Mouse (Mus musculus) C2C12 (cell line): ENCODE results near the gene Fam174b. TPM values are rescaled to one million over a fixed set of nuclear protein-coding genes. Genes with fewer than 3 reads are reported as not detected.

Experiments
- H3K27me3 ChIP-seq: one replicate; pipeline ENCODE4 v1.6.1; 2011; ENCODE audit not compliant: control insufficient read depth, insufficient read depth, insufficient read length
- H3K36me3 ChIP-seq: one replicate; pipeline ENCODE4 v1.6.1; 2011; ENCODE audit not compliant: control insufficient read depth, insufficient read depth
- H3K4me3 ChIP-seq: one replicate; pipeline ENCODE4 v1.5.1; 2011; ENCODE audit warnings: mild to moderate bottlenecking, control low read depth; ENCODE audit not compliant: poor library complexity, insufficient read depth, severe bottlenecking
- H3K79me2 ChIP-seq: one replicate; pipeline ENCODE4 v1.6.1; 2011; ENCODE audit not compliant: control insufficient read depth, insufficient read depth
- H3K79me3 ChIP-seq: one replicate; pipeline ENCODE4 v1.6.1; 2011; ENCODE audit warnings: low read depth, control low read depth
- H3ac ChIP-seq: one replicate; pipeline ENCODE3; 2011; ENCODE audit warnings: low read depth; ENCODE audit not compliant: control insufficient read depth, insufficient read length
- CEBPB ChIP-seq: IDR thresholded peaks from one replicate; pipeline ENCODE4 v1.6.1; 2011; ENCODE audit warnings: low read depth, mild to moderate bottlenecking, control low read depth, moderate library complexity
- CTCF ChIP-seq: IDR thresholded peaks from one replicate; pipeline ENCODE4 v1.5.1; 2011; ENCODE audit not compliant: control insufficient read depth, insufficient read depth, insufficient read length
- FOSL1 ChIP-seq: IDR thresholded peaks from one replicate; pipeline ENCODE4 v1.8.0; 2011; ENCODE audit warnings: mild to moderate bottlenecking, low read length; ENCODE audit not compliant: poor library complexity, insufficient read depth, severe bottlenecking
- MAX ChIP-seq: IDR thresholded peaks from one replicate; pipeline ENCODE4 v1.6.1; 2011; ENCODE audit warnings: mild to moderate bottlenecking, control low read depth
- MYOD1 ChIP-seq: IDR thresholded peaks from one replicate; pipeline ENCODE4 v1.6.1; 2011; ENCODE audit warnings: low read depth; ENCODE audit not compliant: control insufficient read depth, insufficient read length
- MYOG ChIP-seq: IDR thresholded peaks from one replicate; pipeline ENCODE4 v1.6.1; 2011; ENCODE audit not compliant: control insufficient read depth, insufficient read length; ENCODE audit errors: extremely low read depth
- USF1 ChIP-seq: IDR thresholded peaks from one replicate; pipeline ENCODE4 v1.6.1; 2011; ENCODE audit warnings: low read depth, mild to moderate bottlenecking, control low read depth, moderate library complexity
- polyA plus RNA-seq: library from polyadenylated mRNA; unstranded; fragments of >200 nt; fragmentation: generic; extraction: Trizol; gene quantifications from one replicate; pipeline ENCODE4 v1.2.1, GENCODE M21; 2012; ENCODE audit warnings: missing spikeins

Gene Fam174b
- polyA plus RNA-seq, 1 experiment, result not detected

- TF ChIP-seq FOSL1, result no peak
- TF ChIP-seq MYOG, result no peak
These were observed 29.1 kb downstream of the Fam174b start for GRCm38 (mm10) chr7:73769224-73769623.

GRCm38 (mm10) chr7:73771384-73772274 lies 31.5 kb downstream of the Fam174b start:
- TF ChIP-seq CEBPB (no peak), MAX (no peak), MYOG (no peak), CTCF (no peak), FOSL1 (no peak), USF1 (no peak), MYOD1 (no peak)
- Histone ChIP-seq H3K79me2 (no peaks in the 10 kb centered on the region), H3K27me3 (peaks cover 6% of the 10 kb centered on the region)

More at GRCm38 (mm10) chr7:73769224-73769623, 29.1 kb downstream of the Fam174b start:
- H3K36me3 ChIP-seq, result no peaks in the 10 kb centered on the region
- H3K27me3 ChIP-seq, result peaks cover 10% of the 10 kb centered on the region
- H3K79me3 ChIP-seq, result no peaks in the 10 kb centered on the region
- no peaks in the 10 kb centered on the region for H3K79me2 ChIP-seq
- no peak overlapping the region for H3ac ChIP-seq
- H3K4me3 ChIP-seq, result no peak overlapping the region

DNA sequence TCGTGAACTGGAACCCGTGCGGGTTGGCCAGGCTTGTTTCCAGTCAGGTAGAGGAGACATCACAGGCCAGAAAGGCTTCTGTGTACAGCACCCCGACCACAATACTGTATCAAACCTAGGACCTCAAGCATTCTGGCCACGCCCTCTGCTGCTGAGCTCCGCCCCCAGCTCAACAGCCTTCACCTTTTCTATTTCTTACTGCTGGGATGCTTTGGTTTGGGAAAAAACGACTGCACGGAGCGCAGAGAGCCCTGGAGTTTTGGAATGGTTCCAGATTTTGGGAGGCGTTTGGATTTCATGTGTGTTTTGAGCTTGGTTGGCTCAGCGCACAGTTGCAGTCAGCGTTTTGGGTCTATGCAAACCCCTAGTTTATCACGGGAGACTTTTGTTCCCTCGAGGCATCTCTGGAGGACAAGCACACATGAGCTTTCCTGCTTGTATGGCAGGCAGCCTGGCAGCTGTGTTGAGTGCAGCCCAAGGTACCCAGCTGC lies 32.2 kb downstream of the Fam174b start:
- H3K4me3 ChIP-seq, result no peak overlapping the region

More at GRCm38 (mm10) chr7:73771384-73772274, 31.5 kb downstream of the Fam174b start:
- no peaks in the 10 kb centered on the region for H3K79me3 ChIP-seq
- no peak overlapping the region for H3ac ChIP-seq
- no peak overlapping the region for H3K4me3 ChIP-seq
- no peaks in the 10 kb centered on the region for H3K36me3 ChIP-seq

DNA sequence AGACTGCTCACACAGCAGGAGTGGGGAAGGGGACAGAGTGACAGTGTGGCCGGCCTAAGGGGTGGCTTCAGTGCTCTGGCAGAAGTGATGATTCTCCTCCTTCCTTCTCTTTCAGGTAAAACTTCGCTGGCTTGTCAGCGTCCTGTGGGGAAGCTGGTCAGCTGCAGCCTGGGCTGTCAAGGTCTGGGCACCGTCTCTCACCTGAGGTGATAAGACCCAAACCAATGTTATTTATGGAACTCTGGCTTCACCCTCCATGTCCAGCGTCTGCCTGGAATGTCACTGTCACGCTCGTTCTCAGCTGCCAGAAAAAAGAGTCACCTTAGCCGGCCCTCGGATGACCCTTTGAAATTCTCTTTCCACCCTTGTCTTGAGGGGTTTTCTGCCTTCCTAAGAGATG lies 34.7 kb downstream of the Fam174b start:
- no peaks in the 10 kb centered on the region for H3K79me3 ChIP-seq
- H3K27me3 ChIP-seq, result peaks cover 6% of the 10 kb centered on the region
- no peak for TF ChIP-seq CTCF
- no peak for TF ChIP-seq MYOG
- TF ChIP-seq MAX, result no peak
- TF ChIP-seq CEBPB, result no peak
- no peak for TF ChIP-seq FOSL1
- no peak for TF ChIP-seq USF1
- no peak for TF ChIP-seq MYOD1
- H3K4me3 ChIP-seq, result no peak overlapping the region
- H3ac ChIP-seq, result no peak overlapping the region
- H3K79me2 ChIP-seq, result no peaks in the 10 kb centered on the region
- no peaks in the 10 kb centered on the region for H3K36me3 ChIP-seq

More for the DNA sequence above, 32.2 kb downstream of the Fam174b start:
- Histone ChIP-seq H3K36me3 (no peaks in the 10 kb centered on the region), H3K27me3 (peaks cover 6% of the 10 kb centered on the region), H3K79me3 (no peaks in the 10 kb centered on the region), H3K79me2 (no peaks in the 10 kb centered on the region), H3ac (no peak overlapping the region)
- no peak for TF ChIP-seq FOSL1
- TF ChIP-seq MYOD1, result no peak
- TF ChIP-seq CEBPB, result no peak
- TF ChIP-seq MYOG, result no peak
- no peak for TF ChIP-seq USF1
- no peak for TF ChIP-seq MAX
- TF ChIP-seq CTCF, result no peak

- no peaks in the 10 kb centered on the region for H3K79me2 ChIP-seq
- no peak overlapping the region for H3ac ChIP-seq
- peaks cover 6% of the 10 kb centered on the region for H3K27me3 ChIP-seq
- no peak overlapping the region for H3K4me3 ChIP-seq
- no peaks in the 10 kb centered on the region for H3K36me3 ChIP-seq
- H3K79me3 ChIP-seq, result no peaks in the 10 kb centered on the region
- TF ChIP-seq MYOG (no peak), CEBPB (no peak), MAX (no peak), CTCF (no peak), FOSL1 (no peak), MYOD1 (no peak), USF1 (no peak)
These were observed 37.7 kb downstream of the Fam174b start for GRCm38 (mm10) chr7:73777777-73778176.

DNA sequence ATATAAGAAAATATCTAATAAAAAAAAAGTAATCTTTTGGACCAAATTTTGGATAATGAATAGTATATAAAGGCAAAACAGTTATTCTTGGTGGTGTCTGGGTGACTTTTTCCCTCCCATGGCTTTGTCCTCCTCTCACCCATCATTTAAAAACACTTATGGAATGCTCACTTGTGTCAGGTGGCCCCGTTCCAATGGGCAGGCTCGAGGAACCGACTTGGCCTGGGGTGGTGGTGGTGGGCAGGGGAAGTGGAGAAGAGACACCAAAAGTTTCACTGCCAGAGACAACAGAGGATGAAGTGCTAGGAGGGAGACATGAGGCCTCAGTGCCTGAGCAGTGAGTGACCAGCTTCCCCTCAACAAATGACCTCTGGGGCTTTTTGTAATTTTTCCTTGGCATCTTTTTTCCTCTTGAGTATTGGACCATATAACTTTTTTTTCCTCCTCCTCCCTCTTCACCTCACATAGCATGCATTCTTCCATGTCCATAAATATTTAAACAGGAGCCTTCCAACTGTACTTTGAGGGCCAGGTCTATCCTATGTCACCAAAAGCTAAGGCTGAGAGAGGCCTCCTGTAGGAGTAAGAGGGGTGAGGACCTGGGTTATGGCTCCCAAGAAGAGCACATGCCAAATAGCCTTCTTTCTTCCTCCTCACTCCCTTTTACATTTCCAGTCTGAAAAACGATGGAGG lies 44.8 kb downstream of the Fam174b start:
- TF ChIP-seq MAX (no peak), CEBPB (no peak), USF1 (no peak), MYOD1 (no peak), MYOG (no peak), CTCF (no peak), FOSL1 (no peak)
- Histone ChIP-seq H3K27me3 (peaks cover 6% of the 10 kb centered on the region), H3K79me2 (no peaks in the 10 kb centered on the region), H3K4me3 (no peak overlapping the region), H3ac (no peak overlapping the region), H3K36me3 (no peaks in the 10 kb centered on the region), H3K79me3 (no peaks in the 10 kb centered on the region)
